Mouse (Mus musculus): Measurements from ENCODE around the gene Gramd4. TPM values are rescaled to one million over a fixed set of nuclear protein-coding genes. Genes with fewer than 3 reads are reported as not detected.
A peak's percentile ranks its signal among the peaks of the same experiment; 100 is the strongest.
"Not testable (repeated sequence)": the region's sequence is repeated elsewhere in the genome, so short reads cannot be mapped to it uniquely, and the experiment has no call there.

Gramd4 gene
- total RNA-seq, 4 experiments from 2014 or later, result 5.8 to 9.2 (median 8.1) TPM

DNA sequence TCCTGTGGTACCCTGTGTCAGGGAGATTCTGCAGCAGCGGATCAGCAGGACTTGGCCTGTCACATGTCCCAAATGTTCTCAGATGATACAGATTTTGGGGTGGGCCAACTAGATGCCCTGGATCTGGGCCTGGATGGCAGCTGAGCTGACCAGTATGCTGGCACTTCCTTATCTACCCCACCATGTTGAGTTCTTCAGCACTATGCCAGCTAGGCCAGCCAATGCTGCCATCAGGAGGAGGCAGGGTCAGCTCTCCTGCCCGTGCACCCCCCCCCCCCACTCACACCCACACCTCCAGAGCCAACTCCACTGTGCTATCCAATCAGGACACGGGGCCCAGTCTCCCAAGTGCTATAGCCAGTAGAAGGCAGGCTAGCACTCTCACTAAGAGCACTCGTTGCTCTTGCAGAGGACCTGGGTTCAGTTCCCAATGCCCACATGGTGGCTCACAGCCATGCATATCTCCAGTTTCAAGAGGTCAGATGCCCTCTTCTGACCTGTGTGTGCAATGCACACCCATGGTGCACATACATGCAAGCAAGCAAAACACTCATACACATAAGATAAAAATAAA lies 7.2 kb upstream of the Gramd4 start:
- DNase-seq (ENCODE audit: low spot score in 2 of 2), result no peak

- no peak for DNase-seq (ENCODE audit: low spot score in 2 of 2)
These were observed 6.3 kb upstream of the Gramd4 start for GRCm38 (mm10) chr15:86051152-86051551.

- DNase-seq (ENCODE audit: low spot score in 2 of 2), result no peak
These were observed 5.5 kb upstream of the Gramd4 start for GRCm38 (mm10) chr15:86051878-86052478.

DNA sequence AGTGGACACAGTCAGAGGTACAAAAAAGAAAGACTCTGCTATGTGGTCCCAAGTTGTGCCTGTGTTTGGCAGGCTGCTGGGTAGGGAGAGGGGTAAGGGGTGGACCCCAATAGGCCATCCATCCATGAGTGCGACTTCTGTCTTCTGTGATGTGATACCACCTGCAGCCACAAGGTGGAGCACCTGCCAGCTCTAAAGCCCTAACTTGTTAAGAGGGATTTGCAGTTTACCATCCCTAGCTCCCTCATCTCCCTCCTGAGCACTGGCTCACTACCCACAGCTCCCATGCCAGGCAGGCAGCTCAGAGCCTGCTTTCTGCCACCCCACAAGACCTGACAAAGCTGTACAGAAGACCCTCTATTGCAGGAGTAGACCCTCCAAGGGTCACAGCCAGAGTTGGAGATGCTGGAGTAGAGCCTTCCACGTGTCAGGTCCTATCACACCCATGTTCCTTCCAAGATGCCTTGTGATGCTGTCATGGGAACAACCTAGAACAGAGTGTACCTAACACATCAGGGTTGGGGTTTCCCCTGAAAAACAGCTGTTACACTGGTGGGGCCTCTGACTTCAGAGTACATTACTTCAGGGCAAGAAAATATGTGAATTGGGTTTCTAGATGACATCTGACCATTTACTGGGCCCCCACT lies 3.5 kb upstream of the Gramd4 start:
- DNase-seq (ENCODE audit: low spot score in 2 of 2), result peak; percentile 69 to 71

DNA sequence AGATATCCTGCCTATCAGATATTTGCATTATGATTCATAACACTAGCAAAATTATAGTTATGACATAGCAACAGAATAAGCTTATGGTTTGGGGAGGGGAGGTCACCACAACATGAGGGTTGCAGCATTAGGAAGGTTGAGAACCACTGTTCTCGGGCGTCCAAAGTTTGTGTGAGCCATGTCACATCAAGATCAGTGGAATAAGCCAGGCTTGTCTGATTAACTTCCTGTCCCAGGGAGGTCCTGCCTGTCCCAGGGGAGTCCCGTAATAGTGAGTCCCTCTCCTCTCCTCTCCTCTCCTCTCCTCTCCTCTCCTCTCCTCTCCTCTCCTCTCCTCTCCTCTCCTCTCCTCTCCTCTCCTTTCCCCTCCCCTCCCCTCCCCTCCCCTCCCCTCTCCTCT lies 2.6 kb upstream of the Gramd4 start:
- not testable (repeated sequence) for DNase-seq (ENCODE audit: low spot score in 2 of 2)

- DNase-seq (ENCODE audit: low spot score in 2 of 2), result no peak
These were observed 1.2 kb upstream of the Gramd4 start for GRCm38 (mm10) chr15:86056221-86056760.

DNA sequence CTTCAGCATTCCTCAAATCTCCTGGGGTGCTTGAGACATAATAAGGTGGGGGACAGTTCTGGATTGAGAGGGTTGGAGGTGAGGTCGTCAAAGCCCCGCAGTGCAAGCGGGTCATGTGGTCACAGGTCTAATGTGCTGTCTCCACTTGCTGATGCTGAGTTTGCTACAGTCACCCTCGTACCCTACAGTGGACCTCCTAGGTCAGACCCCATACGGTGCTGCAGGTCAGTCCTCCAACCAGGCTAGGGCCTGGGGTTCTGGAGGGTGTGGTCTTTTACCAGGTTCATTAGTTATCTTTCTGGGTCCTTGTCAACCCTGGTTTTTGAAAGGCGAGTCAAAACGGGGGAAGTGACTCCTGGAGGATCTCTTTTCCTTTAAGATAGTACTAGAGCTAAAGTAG lies 413 bp downstream of the Gramd4 start:
- no peak for DNase-seq (ENCODE audit: low spot score in 2 of 2)

DNA sequence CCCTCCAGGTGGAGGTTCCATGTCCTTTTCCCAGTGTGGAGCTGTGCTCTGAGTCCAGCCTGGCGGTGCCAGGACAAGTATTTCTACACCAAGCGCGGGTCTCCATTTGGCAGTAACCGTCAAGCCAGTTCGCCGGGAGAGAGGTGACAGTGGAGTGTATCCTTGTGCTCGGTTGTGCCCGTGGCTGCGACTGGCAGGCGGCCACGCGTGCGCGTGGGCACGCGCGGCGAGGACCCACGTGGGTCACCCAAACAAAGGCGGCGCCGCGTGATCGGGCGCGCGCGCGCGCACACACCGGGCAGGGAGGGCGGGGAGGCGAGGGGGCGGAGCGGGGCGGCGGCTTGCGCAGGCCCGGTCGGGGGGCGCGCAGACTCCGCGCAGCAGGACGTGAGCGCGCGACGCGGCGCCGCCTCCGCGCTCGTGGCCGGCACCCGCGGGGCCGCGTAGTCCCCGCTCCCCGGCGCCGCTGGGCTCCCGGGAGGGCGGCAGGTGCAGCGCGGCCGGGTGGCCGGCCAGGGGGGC lies 960 bp downstream of the Gramd4 start:
- peak; percentile 67 to 76 for DNase-seq (ENCODE audit: low spot score in 2 of 2)

DNA sequence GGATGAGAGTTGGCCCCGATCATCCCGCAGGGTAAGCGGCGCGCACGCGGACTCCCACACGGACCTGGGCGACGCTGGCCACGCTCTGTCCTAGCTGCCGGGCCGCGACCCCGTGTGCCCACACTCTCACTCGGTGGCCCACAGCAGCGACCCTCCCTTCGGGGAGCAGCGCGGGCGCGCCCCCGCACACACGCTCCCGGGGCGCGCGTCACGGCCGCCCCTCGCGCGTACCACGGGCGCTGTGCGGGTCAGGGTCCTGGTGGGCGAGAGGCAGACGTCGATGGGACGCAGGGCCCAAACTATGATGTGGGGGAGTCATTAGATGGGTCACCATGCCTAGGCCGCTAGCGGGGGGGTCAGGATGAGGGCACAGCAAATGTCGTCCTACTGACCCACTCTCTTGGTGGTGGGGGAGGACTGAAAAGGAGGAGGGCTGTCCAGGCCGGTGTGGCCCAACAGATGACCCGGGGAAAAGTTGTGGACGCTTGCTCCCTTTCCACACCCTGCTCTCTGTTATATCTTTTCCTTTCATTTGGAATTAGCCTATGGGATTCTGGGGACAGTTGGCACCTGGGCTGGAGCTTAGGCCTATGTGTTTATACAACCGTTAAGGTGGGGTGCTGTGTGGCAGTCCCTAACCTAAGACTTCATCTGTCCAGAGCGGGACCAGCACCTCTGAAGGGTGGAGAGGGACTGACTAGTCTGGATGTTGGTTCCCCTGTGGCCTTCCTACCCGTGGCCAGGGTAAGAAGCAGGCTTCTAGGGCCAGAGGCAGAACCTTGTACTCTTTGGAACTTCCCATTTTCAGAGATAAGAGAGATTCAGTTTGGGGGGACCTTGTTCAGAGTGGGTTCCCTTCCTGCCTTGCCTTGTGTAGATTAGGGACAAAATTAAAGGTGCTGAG lies 1.7 kb downstream of the Gramd4 start:
- DNase-seq (ENCODE audit: low spot score in 2 of 2), result no peak

GRCm38 (mm10) chr15:86059835-86060380 lies 2.4 kb downstream of the Gramd4 start:
- no peak for DNase-seq (ENCODE audit: low spot score in 2 of 2)

DNA sequence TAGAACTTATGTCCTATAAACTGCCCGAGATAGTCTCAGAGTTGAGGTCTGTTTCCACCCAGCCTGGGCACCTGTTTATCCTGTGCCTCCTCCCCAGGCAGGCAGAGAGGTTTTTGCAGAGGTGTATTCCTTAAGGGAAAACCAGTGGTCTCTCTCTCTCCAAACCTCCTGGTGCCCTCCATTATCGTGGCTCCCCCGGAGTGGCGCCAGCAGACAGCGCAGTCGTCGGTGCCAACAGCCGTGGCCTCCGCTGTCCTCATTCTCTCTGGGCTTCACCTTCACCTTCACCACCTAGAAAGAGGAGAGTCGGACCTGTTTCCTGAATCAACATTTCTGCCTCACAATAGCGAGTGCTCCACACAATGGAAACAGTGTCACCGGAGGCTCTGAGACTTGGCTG lies 3.1 kb downstream of the Gramd4 start:
- DNase-seq (ENCODE audit: low spot score in 2 of 2), result no peak

GRCm38 (mm10) chr15:86061221-86061620 lies 3.7 kb downstream of the Gramd4 start:
- no peak for DNase-seq (ENCODE audit: low spot score in 2 of 2)

GRCm38 (mm10) chr15:86061848-86062481 lies 4.5 kb downstream of the Gramd4 start:
- DNase-seq (ENCODE audit: low spot score in 2 of 2), result no peak

DNA sequence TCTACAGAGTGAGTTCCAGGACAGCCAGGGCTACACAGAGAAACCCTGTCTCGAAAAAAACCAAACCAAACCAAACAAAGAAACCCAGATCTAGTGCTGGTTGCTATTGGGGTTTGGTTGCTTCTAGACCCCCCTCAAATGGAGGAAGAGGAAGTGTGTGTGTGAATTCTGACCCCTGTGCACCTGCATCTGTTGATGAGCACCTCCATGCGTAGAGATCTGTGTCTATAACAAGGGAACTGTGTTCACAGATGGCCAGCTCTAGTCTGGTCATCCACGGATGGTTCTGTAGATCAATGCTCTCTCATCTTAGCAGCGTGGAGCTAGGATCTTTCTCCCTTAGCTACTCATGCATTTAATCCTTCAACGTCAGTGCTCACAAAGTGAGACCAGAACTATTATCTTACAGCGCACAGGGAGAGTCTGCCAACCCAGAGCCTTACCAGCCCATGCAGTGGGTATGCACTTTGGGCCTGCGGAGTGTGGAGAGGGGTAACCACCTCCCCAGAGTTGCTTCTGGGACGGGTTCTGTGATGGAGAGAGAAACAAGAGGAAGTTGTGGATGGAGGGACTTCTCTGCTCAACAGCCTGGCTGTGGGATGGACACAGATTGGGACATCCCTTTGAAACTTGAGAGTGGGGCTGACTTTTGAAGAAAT lies 6.8 kb downstream of the Gramd4 start:
- DNase-seq (ENCODE audit: low spot score in 2 of 2), result no peak

DNA sequence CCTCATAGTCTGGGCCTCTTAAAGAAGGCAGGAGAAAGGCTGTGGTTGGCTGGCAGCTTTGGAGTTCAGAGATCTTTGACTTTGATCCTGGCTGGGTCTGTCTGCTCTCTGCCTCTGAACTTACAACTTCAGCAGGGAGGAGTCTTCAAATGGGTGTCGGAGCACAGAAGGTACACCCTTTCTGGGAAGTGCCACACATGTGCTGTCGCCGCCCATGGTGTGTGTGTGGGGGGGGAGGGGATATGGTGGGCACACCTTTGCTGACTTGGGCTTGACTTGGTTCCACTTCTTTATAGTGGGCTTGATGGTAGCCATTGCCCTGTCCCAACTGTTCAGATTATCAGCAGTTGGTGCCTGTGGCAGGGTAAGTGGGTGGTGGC lies 7.3 kb downstream of the Gramd4 start:
- no peak for DNase-seq (ENCODE audit: low spot score in 2 of 2)

- DNase-seq (ENCODE audit: low spot score in 2 of 2), result no peak
These were observed 7.9 kb downstream of the Gramd4 start for GRCm38 (mm10) chr15:86065367-86065766.

GRCm38 (mm10) chr15:86066836-86067580 lies 9.5 kb downstream of the Gramd4 start:
- DNase-seq (ENCODE audit: low spot score in 2 of 2), result no peak

GRCm38 (mm10) chr15:86067581-86067910 lies 10.1 kb downstream of the Gramd4 start:
- DNase-seq (ENCODE audit: low spot score in 2 of 2), result no peak

DNA sequence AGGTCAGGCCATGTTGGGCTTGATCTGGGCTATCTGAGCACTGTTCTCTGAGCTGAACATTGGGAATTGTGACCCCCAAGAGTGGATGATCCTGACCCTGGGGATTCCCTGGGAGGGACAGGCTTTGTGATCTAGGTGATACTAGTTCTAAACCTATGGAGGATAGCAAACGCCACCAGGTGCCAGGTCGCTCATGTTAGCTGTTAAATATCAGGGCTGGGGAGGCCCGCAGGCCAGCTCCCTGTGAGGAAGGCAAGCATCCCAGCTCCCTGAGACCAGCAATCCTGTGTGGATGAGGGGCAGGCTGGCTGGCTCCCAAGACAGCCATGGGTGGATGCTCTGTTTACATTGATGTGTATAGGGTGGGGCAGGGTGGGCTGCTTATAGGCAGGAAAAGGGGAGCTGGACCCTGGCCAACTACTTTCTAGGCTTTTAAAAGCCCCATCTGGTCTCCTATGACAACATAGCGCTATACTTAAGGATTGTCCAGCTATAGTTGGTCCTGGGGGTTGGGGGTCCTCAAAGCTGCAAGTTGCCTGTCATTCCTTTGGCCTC lies 10.5 kb downstream of the Gramd4 start:
- DNase-seq (ENCODE audit: low spot score in 2 of 2), result no peak

Measured in gastrocnemius, adult 8-10 months (tissue).